9 mouse cellular contexts compared by ENCODE assay signal in the genomic region with DNA sequence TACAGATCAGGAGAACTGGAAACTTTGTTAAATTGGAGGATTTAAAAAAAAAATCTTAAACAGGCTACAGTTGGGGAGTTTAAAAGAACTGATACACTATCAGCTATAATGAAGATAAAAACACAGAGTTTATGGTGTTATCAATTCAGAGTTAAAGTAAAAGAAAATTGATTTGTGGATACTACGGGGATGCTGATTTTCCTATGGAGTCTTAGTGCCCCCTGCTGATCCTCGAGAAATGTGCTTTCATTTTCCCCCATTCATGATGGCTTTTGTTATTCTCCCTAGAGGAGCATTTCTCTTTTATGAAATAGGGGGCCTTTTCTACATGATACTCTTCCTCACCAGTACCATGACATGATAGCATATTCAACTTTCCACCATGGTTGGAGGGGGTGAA. TPM values are rescaled to one million over a fixed set of nuclear protein-coding genes. Genes with fewer than 3 reads are reported as not detected.
DNase-seq lines count a peak whose midpoint lies in the region; ATAC-seq and TF ChIP-seq lines count a peak whose summit lies in the region.
"Had no signal": no experiment of that assay in that cellular context is flagged by ENCODE, and none has a peak within 500 bp of the region (broad histone marks: within the 10 kb centered on the region; RNA-seq: fewer than 3 reads in every experiment).

No protein-coding gene starts in this region.

- H3K9me3 ChIP-seq in lung, embryonic 14.5 days (ENCODE audit: low read depth, low read length), result no peaks in the 10 kb centered on the region
- H3K9me3 ChIP-seq in kidney, embryonic 14.5 days (ENCODE audit: control insufficient read depth, low read length), result no peaks in the 10 kb centered on the region
- no peaks in the 10 kb centered on the region for H3K9me3 ChIP-seq in neural tube, embryonic 15.5 days (replicated peaks)

- no peak for ATAC-seq in lung, embryonic 14.5 days (ENCODE audit: insufficient read depth)
- peak; percentile 80; the same call in 1 of the 2 replicates for ATAC-seq in kidney, embryonic 14.5 days (ENCODE audit: low FRiP score, low TSS enrichment)
- ATAC-seq in neural tube, embryonic 15.5 days (ENCODE audit: low FRiP score), result no peak

- TF ChIP-seq CTCF in lung, embryonic 14.5 days (IDR thresholded peaks at IDR 0.05; ENCODE audit: low read depth), result peak; percentile 63
- TF ChIP-seq CTCF in lung, adult 2 months (IDR thresholded peaks at IDR 0.05; ENCODE audit: insufficient read depth, low read length), result no peak

- WGBS in lung, embryonic 14.5 days, result 30% methylated on average over 2 of the region's 2 CpGs
- 37% methylated on average over 2 of the region's 2 CpGs for WGBS in lung, adult 2 months
- 19% methylated on average over 2 of the region's 2 CpGs for WGBS in kidney, embryonic 14.5 days
- WGBS in neural tube, embryonic 15.5 days, result 31% methylated on average over 2 of the region's 2 CpGs

- no peaks in the 10 kb centered on the region for H3K4me1 ChIP-seq in lung, embryonic 14.5 days (ENCODE audit: insufficient read depth)
- no peaks in the 10 kb centered on the region for H3K4me1 ChIP-seq in lung, adult 2 months (ENCODE audit: control insufficient read depth, insufficient read depth, low read length)
- H3K4me1 ChIP-seq in kidney, embryonic 14.5 days (ENCODE audit: control insufficient read depth, insufficient read depth, low read length), result no peaks in the 10 kb centered on the region
- H3K4me1 ChIP-seq in neural tube, embryonic 15.5 days, result no peaks in the 10 kb centered on the region

- TF ChIP-seq POLR2A in lung, adult 2 months (IDR thresholded peaks at IDR 0.05; ENCODE audit: borderline replicate concordance, extremely low read depth, low read depth, low read length), result no peak

- no peak overlapping the region for H3K4me2 ChIP-seq in lung, embryonic 14.5 days
- peak overlapping the region; percentile 28 for H3K4me2 ChIP-seq in kidney, embryonic 14.5 days (replicated peaks; ENCODE audit: low read depth, low read length)
- peak overlapping the region; percentile 11; the same call in 1 of the 2 replicates for H3K4me2 ChIP-seq in neural tube, embryonic 15.5 days

- H3K36me3 ChIP-seq in lung, embryonic 14.5 days (ENCODE audit: insufficient read depth), result no peaks in the 10 kb centered on the region
- H3K36me3 ChIP-seq in kidney, embryonic 14.5 days (ENCODE audit: control insufficient read depth, insufficient read depth, low read length), result no peaks in the 10 kb centered on the region
- no peaks in the 10 kb centered on the region for H3K36me3 ChIP-seq in neural tube, embryonic 15.5 days

- H3K27me3 ChIP-seq in lung, embryonic 14.5 days (ENCODE audit: insufficient read depth, low read length), result no peaks in the 10 kb centered on the region
- H3K27me3 ChIP-seq in kidney, embryonic 14.5 days (ENCODE audit: control insufficient read depth, insufficient read depth, low read length), result no peaks in the 10 kb centered on the region
- no peaks in the 10 kb centered on the region for H3K27me3 ChIP-seq in neural tube, embryonic 15.5 days (replicated peaks)

- no peak overlapping the region for H3K4me3 ChIP-seq in lung, embryonic 14.5 days (ENCODE audit: low read depth, low read length)
- H3K4me3 ChIP-seq in lung, adult 2 months (replicated peaks; ENCODE audit: extremely low read depth, low read depth, low read length), result no peak overlapping the region
- no peak overlapping the region for H3K4me3 ChIP-seq in kidney, embryonic 14.5 days (ENCODE audit: low read length)
- no peak overlapping the region for H3K4me3 ChIP-seq in neural tube, embryonic 15.5 days (replicated peaks)

- DNase-seq in lung, embryonic 14.5 days, result peak; percentile 73
- DNase-seq in lung, adult 2 months, result no peak
- DNase-seq in embryo, embryonic 11 days, result peak; percentile 42
- no peak for DNase-seq in thymus, adult 18-20 months
- DNase-seq in heart, postnatal 25 days (ENCODE audit: low spot score), result no peak

- intact Hi-C loops in heart, postnatal 25 days (cut with DNase I), result no loop called here

- H3K9ac ChIP-seq in lung, embryonic 14.5 days, result no peak overlapping the region
- H3K9ac ChIP-seq in kidney, embryonic 14.5 days (ENCODE audit: low read depth, low read length), result no peak overlapping the region
- H3K9ac ChIP-seq in neural tube, embryonic 15.5 days (replicated peaks), result no peak overlapping the region

- no peak overlapping the region for H3K27ac ChIP-seq in lung, embryonic 14.5 days (ENCODE audit: low read depth)
- H3K27ac ChIP-seq in kidney, embryonic 14.5 days (ENCODE audit: low read depth, low read length), result no peak overlapping the region
- no peak overlapping the region for H3K27ac ChIP-seq in neural tube, embryonic 15.5 days (replicated peaks)

RNA-seq across cellular contexts. Expression of gene A730009L09Rik, which starts 19.5 kb away (rescaled TPM):
- not detected in 2 replicates for polyA plus RNA-seq in lung, embryonic 14.5 days (2014; fragmentation: Nextera tagmentation; extraction: Ambion mirVana)
- polyA plus RNA-seq in lung, adult 2 months (2012; rRNA removed), result not detected in 2 replicates
- polyA plus RNA-seq in kidney, embryonic 14.5 days (2014; fragmentation: Nextera tagmentation; extraction: Ambion mirVana), result not detected in 2 replicates
- 0.41 TPM in 1 of 2 replicates, not detected in the other for polyA plus RNA-seq in neural tube, embryonic 15.5 days (2015; fragmentation: Nextera tagmentation; extraction: Ambion mirVana)
- not detected for total RNA-seq in heart, postnatal 25 days (2021)
- total RNA-seq: adrenal gland, adult 18-20 months had no signal
- polyA plus RNA-seq: heart, embryonic 16.5 days had no signal

Comparison
In these comparisons a context has a peak if more than half of its experiments do, and no peak if none do; other contexts are left out.
1. DNase-seq: peak in lung, embryonic 14.5 days (single experiment) and embryo, embryonic 11 days (single experiment); none in lung, adult 2 months (single experiment), thymus, adult 18-20 months (0 of 2) and heart, postnatal 25 days (single experiment).